Mouse (Mus musculus) effector memory CD4-positive, alpha-beta T cell, adult 7 months (primary cell): ENCODE results near the gene Eif2b4. TPM values are rescaled to one million over a fixed set of nuclear protein-coding genes. Genes with fewer than 3 reads are reported as not detected.

Experiments
- polyA plus RNA-seq: library from polyadenylated mRNA; unstranded; fragments of 100-300 nt; shearing (Covaris generic); gene quantifications from one replicate; pipeline ENCODE4 v1.2.1, GENCODE M21; 2017

The Eif2b4 gene
- 33.5 TPM for polyA plus RNA-seq

DNA sequence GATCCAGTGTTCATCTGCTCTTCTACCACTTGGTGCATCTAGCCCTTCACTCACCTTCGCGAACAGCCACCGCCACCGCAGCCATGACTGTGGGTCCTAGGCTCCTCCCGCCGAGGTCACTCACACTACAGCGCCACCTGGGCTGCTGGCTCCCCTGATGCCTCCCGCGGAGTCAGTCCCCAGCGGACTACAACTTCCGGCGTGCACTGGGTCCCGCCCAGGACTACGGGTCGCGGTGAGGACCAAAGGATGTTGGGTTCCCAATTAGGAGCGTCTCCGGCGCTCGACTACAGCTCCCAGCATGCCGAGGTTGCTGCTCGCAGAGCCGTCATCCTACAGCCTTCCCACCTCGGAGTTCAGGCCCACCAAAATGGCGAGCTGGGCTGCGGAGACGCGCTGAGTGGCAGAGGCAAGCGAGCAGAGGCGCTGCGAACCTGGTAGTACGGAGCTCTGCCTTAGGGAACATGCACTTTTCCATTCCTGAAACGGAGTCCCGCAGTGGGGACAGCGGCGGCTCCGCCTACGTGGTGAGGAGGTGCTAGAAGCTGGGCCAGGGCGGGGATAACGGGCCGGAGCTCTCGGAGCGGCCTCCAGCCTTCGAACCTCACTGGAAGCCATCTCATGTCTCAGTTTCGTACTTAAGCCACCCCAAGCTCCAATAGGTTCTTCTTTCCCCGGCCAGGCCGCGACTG, at the start of gene Eif2b4, which contains the start of gene Snx17:
Gene Eif2b4 (minus strand): TSS at position 492 of the 692 bp plus-strand sequence.
Gene Snx17 (plus strand): TSS at position 289 of the 692 bp plus-strand sequence.

GRCm38 (mm10) chr5:31240637-31241521, 47.6 kb upstream of the Eif2b4 start, which contains the start of the genes Nrbp1 and Gm9970:
Gene Nrbp1 (plus strand): TSS chr5:31240864.
Gene Gm9970 (minus strand): TSS chr5:31241232.

DNA sequence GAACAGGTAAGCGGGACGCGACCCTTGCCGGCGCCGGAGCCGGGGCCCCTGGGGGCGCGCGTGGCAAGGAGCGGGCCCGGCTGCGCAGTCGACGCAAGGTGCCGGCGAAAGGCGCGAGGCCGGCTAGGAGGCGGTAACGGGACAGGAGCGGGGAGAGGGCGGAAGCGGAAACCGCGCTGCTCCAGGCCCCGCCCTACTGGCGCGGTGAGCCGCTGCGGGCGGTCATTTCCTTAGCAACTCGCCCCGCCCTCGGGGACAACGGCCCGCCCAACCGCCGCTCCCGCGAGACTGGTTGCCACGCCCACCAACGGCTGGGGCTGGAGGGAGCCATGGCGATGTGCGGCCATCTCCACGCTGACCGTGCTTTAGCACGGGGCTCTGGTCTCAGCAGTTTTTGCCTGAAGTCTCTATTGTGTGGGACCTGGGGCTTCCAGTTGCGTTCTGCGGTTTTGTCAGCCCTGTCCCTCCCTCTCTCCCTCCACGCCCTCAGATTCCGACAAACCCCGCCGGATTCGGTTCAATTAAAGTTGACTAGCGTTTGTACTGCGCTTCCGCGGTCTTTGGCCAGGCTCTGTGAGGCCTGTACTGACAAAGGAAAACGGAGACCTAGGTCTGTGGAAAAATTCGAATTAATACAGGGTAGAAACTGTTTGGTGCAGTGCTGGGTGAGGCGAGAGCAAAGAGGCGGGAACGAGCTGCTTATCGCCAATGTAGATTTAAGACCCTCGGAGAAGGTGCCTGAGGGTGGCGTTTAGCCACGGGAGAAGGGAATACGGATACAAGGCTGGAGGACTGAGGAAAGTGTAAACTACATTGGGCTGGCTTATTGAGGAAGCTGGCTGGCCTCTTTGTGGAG, 27.4 kb upstream of the Eif2b4 start, which contains the start of gene Ppm1g:
Gene Ppm1g (minus strand): TSS at position 240 of the 856 bp plus-strand sequence.

GRCm38 (mm10) chr5:31201742-31202590, 8.7 kb upstream of the Eif2b4 start, which contains the start of gene Zfp513:
Gene Zfp513 (minus strand): TSS chr5:31202303.

GRCm38 (mm10) chr5:31179766-31180630, 13.2 kb downstream of the Eif2b4 start, which contains the start of the genes Gm29609 and Gtf3c2:
Gene Gm29609 (minus strand): TSS chr5:31179911.
Gene Gtf3c2 (minus strand): TSS chr5:31180144.

GRCm38 (mm10) chr5:31154152-31154553, 39.1 kb downstream of the Eif2b4 start, which contains the start of gene Mpv17:
Gene Mpv17 (minus strand): TSS chr5:31154251.

GRCm38 (mm10) chr5:31138241-31138967, 54.8 kb downstream of the Eif2b4 start, which contains the start of gene Ucn:
Gene Ucn (minus strand): TSS chr5:31138829.

Other genes with a start within 250 kb of the Eif2b4 start
- gene Cgref1, start 247.8 kb downstream of the Eif2b4 start, polyA plus RNA-seq = not detected
- gene Preb, start 233.1 kb downstream of the Eif2b4 start, polyA plus RNA-seq = 193 TPM
- 0.18 TPM for gene Tcf23, start 224.8 kb downstream of the Eif2b4 start, polyA plus RNA-seq
- 54.6 TPM for gene Atraid, start 145.1 kb downstream of the Eif2b4 start, polyA plus RNA-seq
- gene Slc5a6, start 144.5 kb downstream of the Eif2b4 start, polyA plus RNA-seq = 5.9 TPM
- gene Cad, start 138.7 kb downstream of the Eif2b4 start, polyA plus RNA-seq = 19.3 TPM
- not detected for gene Dnajc5g, start 87.1 kb downstream of the Eif2b4 start, polyA plus RNA-seq
- gene Slc30a3, start 85.2 kb downstream of the Eif2b4 start, polyA plus RNA-seq = 0.22 TPM
- gene Trim54, start 76.7 kb downstream of the Eif2b4 start, polyA plus RNA-seq = not detected
- not detected for gene Ucn, start 54.6 kb downstream of the Eif2b4 start, polyA plus RNA-seq
- 22.2 TPM for gene Mpv17, start 39.2 kb downstream of the Eif2b4 start, polyA plus RNA-seq
- 0.72 TPM for gene Gm29609, start 13.5 kb downstream of the Eif2b4 start, polyA plus RNA-seq
- 85.8 TPM for gene Gtf3c2, start 13.3 kb downstream of the Eif2b4 start, polyA plus RNA-seq
- gene Snx17, start 203 bp downstream of the Eif2b4 start, polyA plus RNA-seq = 84.4 TPM
- 26.7 TPM for gene Zfp513, start 8.9 kb upstream of the Eif2b4 start, polyA plus RNA-seq
- gene Ppm1g, start 27.3 kb upstream of the Eif2b4 start, polyA plus RNA-seq = 154 TPM
- gene Nrbp1, start 47.4 kb upstream of the Eif2b4 start, polyA plus RNA-seq = 252 TPM
- not detected for gene Gm9970, start 47.8 kb upstream of the Eif2b4 start, polyA plus RNA-seq
- 29.2 TPM for gene Krtcap3, start 58.3 kb upstream of the Eif2b4 start, polyA plus RNA-seq
- 11.4 TPM for gene Ift172, start 97.7 kb upstream of the Eif2b4 start, polyA plus RNA-seq
- gene Fndc4, start 102.7 kb upstream of the Eif2b4 start, polyA plus RNA-seq = 3.8 TPM
- 0.80 TPM for gene Gckr, start 104.0 kb upstream of the Eif2b4 start, polyA plus RNA-seq